Mouse (Mus musculus) embryonic fibroblast, embryonic 13.5 days (primary cell): ENCODE measurements at regions not wholly inside any gene's neighbourhood (a gene's known extent, or its start where the extent isn't known, plus 50 kb on each side); places are given as distances from the start of the nearest gene placed in this dataset.

Experiments
- CTCF ChIP-seq: IDR thresholded peaks from 2 replicates; pipeline ENCODE4 v1.5.1; 2011; ENCODE audit warnings: mild to moderate bottlenecking, control low read depth, low read length, moderate library complexity, borderline replicate concordance; ENCODE audit not compliant: insufficient read depth
- POLR2A ChIP-seq: IDR thresholded peaks from 2 replicates; pipeline ENCODE4 v1.6.1; 2011; ENCODE audit warnings: low read depth, mild to moderate bottlenecking, control low read depth, low read length, moderate library complexity

DNA sequence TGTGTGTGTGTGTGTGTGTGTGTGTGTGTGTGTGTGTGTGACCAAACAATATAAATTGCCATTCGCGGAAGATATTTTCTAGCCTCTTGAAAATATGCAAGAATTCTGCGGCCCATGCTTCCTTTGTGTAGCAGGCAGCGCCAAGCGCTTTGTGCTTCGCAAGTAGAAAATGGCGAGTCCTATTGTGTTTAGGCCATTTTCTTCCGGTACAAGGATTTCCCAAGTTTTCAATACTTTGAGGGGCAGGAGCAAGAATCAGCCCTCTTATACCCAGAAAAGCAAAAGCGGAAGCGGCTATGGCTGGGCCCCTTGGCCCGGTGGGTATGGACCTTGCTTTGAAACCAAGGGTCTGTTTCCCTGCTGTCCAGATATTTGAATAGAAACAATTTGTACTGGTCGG, 157.4 kb upstream of the Cypt12 start:
- TF ChIP-seq CTCF (no peak), POLR2A (no peak)
